Comparison of ENCODE assay signal across 16 mouse cellular contexts in the genomic region with DNA sequence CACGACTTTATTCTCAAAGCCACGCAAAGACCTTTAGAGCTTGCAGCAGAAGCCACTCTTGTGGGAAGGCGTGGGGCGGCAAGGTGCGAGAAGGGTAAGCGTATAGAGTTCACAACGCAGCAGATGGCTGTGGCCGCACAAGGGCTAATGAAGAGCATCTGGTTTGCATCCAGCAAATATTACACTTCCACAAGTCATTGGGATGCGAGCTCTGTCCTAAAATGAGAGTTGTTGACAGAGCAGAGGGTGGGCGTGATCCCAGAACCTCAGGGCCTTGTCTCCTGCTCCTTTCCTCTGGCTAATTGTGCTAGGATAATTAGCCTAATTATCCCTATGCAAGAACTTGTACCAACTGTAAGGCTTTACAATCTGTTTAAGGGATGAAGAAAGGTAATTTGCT. TPM values are rescaled to one million over a fixed set of nuclear protein-coding genes. Genes with fewer than 3 reads are reported as not detected.
DNase-seq lines count a peak whose midpoint lies in the region; ATAC-seq and TF ChIP-seq lines count a peak whose summit lies in the region.
"Had no signal": no experiment of that assay in that cellular context is flagged by ENCODE, and none has a peak within 500 bp of the region (broad histone marks: within the 10 kb centered on the region; RNA-seq: fewer than 3 reads in every experiment).

No protein-coding gene starts in this region.

- DNase-seq in embryonic facial prominence, embryonic 10.5 days (ENCODE audit: low spot score) = peak; percentile 23
- peak; percentile 50 for DNase-seq in limb, embryonic 10.5 days (ENCODE audit: low spot score)
- DNase-seq in kidney, adult 2 months = no peak
- no peak for DNase-seq in kidney, postnatal 4 days
- no peak for DNase-seq in cerebellum, postnatal 10 days
- DNase-seq: adrenal gland, postnatal 10 days; heart, postnatal 36 days; kidney, adult 9 months; liver, postnatal 0 days; right cerebral cortex, postnatal 4 days had no signal

- peaks cover 19% of the 10 kb centered on the region for H3K4me1 ChIP-seq in midbrain, embryonic 15.5 days
- H3K4me1 ChIP-seq in midbrain, embryonic 16.5 days (ENCODE audit: control insufficient read depth, insufficient read depth, low read length) = peaks cover 14% of the 10 kb centered on the region
- peaks cover 33% of the 10 kb centered on the region for H3K4me1 ChIP-seq in embryonic facial prominence, embryonic 10.5 days
- peaks cover 38% of the 10 kb centered on the region for H3K4me1 ChIP-seq in forebrain, embryonic 15.5 days
- H3K4me1 ChIP-seq in limb, embryonic 10.5 days = peaks cover 34% of the 10 kb centered on the region
- peaks cover 7% of the 10 kb centered on the region; the same call in 1 of the 2 replicates for H3K4me1 ChIP-seq in kidney, adult 2 months (ENCODE audit: control insufficient read depth, insufficient read depth, low read length)

- no peak overlapping the region for H3K9ac ChIP-seq in midbrain, embryonic 15.5 days
- no peak overlapping the region for H3K9ac ChIP-seq in midbrain, embryonic 16.5 days (ENCODE audit: low read depth, low read length)
- no peak overlapping the region for H3K9ac ChIP-seq in forebrain, embryonic 15.5 days (replicated peaks)
- H3K9ac ChIP-seq: liver, postnatal 0 days had no signal

- TF ChIP-seq CTCF in kidney, adult 2 months (conservative IDR thresholded peaks at IDR 0.05; ENCODE audit: insufficient read depth, insufficient read length, low read depth, low read length) = no peak

- no peaks in the 10 kb centered on the region for H3K36me3 ChIP-seq in midbrain, embryonic 15.5 days (replicated peaks)
- H3K36me3 ChIP-seq in midbrain, embryonic 16.5 days (ENCODE audit: control insufficient read depth, insufficient read depth, low read length) = no peaks in the 10 kb centered on the region
- H3K36me3 ChIP-seq in embryonic facial prominence, embryonic 10.5 days (replicated peaks) = peaks cover 22% of the 10 kb centered on the region
- no peaks in the 10 kb centered on the region for H3K36me3 ChIP-seq in forebrain, embryonic 15.5 days
- peaks cover 5% of the 10 kb centered on the region; the same call in 1 of the 2 replicates for H3K36me3 ChIP-seq in limb, embryonic 10.5 days
- H3K36me3 ChIP-seq in kidney, adult 2 months (ENCODE audit: control insufficient read depth, insufficient read depth, low read length) = no peaks in the 10 kb centered on the region
- H3K36me3 ChIP-seq: G1E had no signal

- no peak overlapping the region for H3K4me2 ChIP-seq in midbrain, embryonic 15.5 days
- no peak overlapping the region for H3K4me2 ChIP-seq in midbrain, embryonic 16.5 days (ENCODE audit: low read length)
- no peak overlapping the region for H3K4me2 ChIP-seq in forebrain, embryonic 15.5 days (replicated peaks)

- 82% methylated on average over 10 of the region's 10 CpGs for WGBS in midbrain, embryonic 15.5 days
- 73% methylated on average over 10 of the region's 10 CpGs for WGBS in midbrain, embryonic 16.5 days
- WGBS in embryonic facial prominence, embryonic 10.5 days = 50% methylated on average over 10 of the region's 10 CpGs
- 25% methylated on average over 10 of the region's 10 CpGs for WGBS in forebrain, embryonic 15.5 days
- 44% methylated on average over 10 of the region's 10 CpGs for WGBS in limb, embryonic 10.5 days
- whole genome bisulfite sequencing in kidney, adult 2 months = 90% methylated on average over 10 of the region's 10 CpGs

- no peaks in the 10 kb centered on the region for H3K9me3 ChIP-seq in midbrain, embryonic 15.5 days
- H3K9me3 ChIP-seq in midbrain, embryonic 16.5 days (replicated peaks; ENCODE audit: control insufficient read depth, low read length, poor library complexity, severe bottlenecking) = no peaks in the 10 kb centered on the region
- H3K9me3 ChIP-seq in embryonic facial prominence, embryonic 10.5 days = no peaks in the 10 kb centered on the region
- no peaks in the 10 kb centered on the region for H3K9me3 ChIP-seq in forebrain, embryonic 15.5 days
- no peaks in the 10 kb centered on the region for H3K9me3 ChIP-seq in limb, embryonic 10.5 days (replicated peaks)
- H3K9me3 ChIP-seq: G1E; heart, embryonic 10.5 days had no signal

- H3K4me3 ChIP-seq in midbrain, embryonic 15.5 days = no peak overlapping the region
- no peak overlapping the region for H3K4me3 ChIP-seq in midbrain, embryonic 16.5 days (ENCODE audit: low read depth, low read length)
- H3K4me3 ChIP-seq in embryonic facial prominence, embryonic 10.5 days = no peak overlapping the region
- no peak overlapping the region for H3K4me3 ChIP-seq in forebrain, embryonic 15.5 days
- no peak overlapping the region for H3K4me3 ChIP-seq in limb, embryonic 10.5 days
- H3K4me3 ChIP-seq in kidney, adult 2 months (ENCODE audit: insufficient read depth, low read depth, low read length) = no peak overlapping the region
- H3K4me3 ChIP-seq: heart, embryonic 10.5 days had no signal

- no peak for TF ChIP-seq POLR2A in kidney, adult 2 months (IDR thresholded peaks at IDR 0.05; ENCODE audit: low read depth, low read length)

- H3K27ac ChIP-seq in midbrain, embryonic 15.5 days = 0 out of 2 replicates have a peak overlapping the region, but pooled peaks have one; percentile 2
- no peak overlapping the region for H3K27ac ChIP-seq in midbrain, embryonic 16.5 days (ENCODE audit: low read length)
- no peak overlapping the region for H3K27ac ChIP-seq in embryonic facial prominence, embryonic 10.5 days (replicated peaks)
- peak overlapping the region; percentile 61 for H3K27ac ChIP-seq in forebrain, embryonic 15.5 days (replicated peaks)
- peak overlapping the region; percentile 58; the same call in 1 of the 2 replicates for H3K27ac ChIP-seq in limb, embryonic 10.5 days
- no peak overlapping the region for H3K27ac ChIP-seq in kidney, adult 2 months (ENCODE audit: insufficient read depth, low read depth, low read length)
- H3K27ac ChIP-seq: heart, embryonic 10.5 days; macrophage had no signal

- ATAC-seq in midbrain, embryonic 15.5 days (replicated peaks) = no peak
- ATAC-seq in midbrain, embryonic 16.5 days = no peak
- ATAC-seq in forebrain, embryonic 15.5 days (replicated peaks) = peak; percentile 83
- ATAC-seq: liver, postnatal 0 days had no signal

- H3K27me3 ChIP-seq in midbrain, embryonic 15.5 days (replicated peaks) = no peaks in the 10 kb centered on the region
- no peaks in the 10 kb centered on the region for H3K27me3 ChIP-seq in midbrain, embryonic 16.5 days (ENCODE audit: control insufficient read depth, insufficient read depth, low read depth, low read length)
- no peaks in the 10 kb centered on the region for H3K27me3 ChIP-seq in embryonic facial prominence, embryonic 10.5 days (replicated peaks; ENCODE audit: low read depth, poor library complexity, severe bottlenecking)
- no peaks in the 10 kb centered on the region for H3K27me3 ChIP-seq in forebrain, embryonic 15.5 days
- no peaks in the 10 kb centered on the region for H3K27me3 ChIP-seq in limb, embryonic 10.5 days (ENCODE audit: low read depth, poor library complexity, severe bottlenecking)
- no peaks in the 10 kb centered on the region for H3K27me3 ChIP-seq in kidney, adult 2 months (replicated peaks; ENCODE audit: control insufficient read depth, insufficient read depth, low read length)

RNA-seq across cellular contexts. Expression of a gene that starts 40.2 kb away (rescaled TPM):
- polyA plus RNA-seq in midbrain, embryonic 15.5 days (2015; fragmentation: Nextera tagmentation; extraction: Ambion mirVana) = 8.3 and 9.1 TPM in 2 replicates
- 10.8 and 11.7 TPM in 2 replicates for polyA plus RNA-seq in midbrain, embryonic 16.5 days (2015; fragmentation: Nextera tagmentation; extraction: Ambion mirVana)
- 15.5 and 16.0 TPM in 2 replicates for polyA plus RNA-seq in embryonic facial prominence, embryonic 10.5 days (2016; fragmentation: Nextera tagmentation; extraction: Ambion mirVana)
- 5.3 and 6.5 TPM in 2 replicates for polyA plus RNA-seq in forebrain, embryonic 15.5 days (2015; fragmentation: Nextera tagmentation; extraction: Ambion mirVana)
- polyA plus RNA-seq in limb, embryonic 10.5 days (2016; fragmentation: Nextera tagmentation; extraction: Ambion mirVana) = 19.8 TPM in 2 replicates
- 1.9 and 2.9 TPM in 2 replicates for polyA plus RNA-seq in kidney, adult 2 months (2012; rRNA removed)
- polyA plus RNA-seq: G1E had no signal

Comparison
In these comparisons a context has a peak if more than half of its experiments do, and no peak if none do; other contexts are left out.
1. H3K27ac ChIP-seq: peak in midbrain, embryonic 15.5 days (single experiment), forebrain, embryonic 15.5 days (single experiment) and limb, embryonic 10.5 days (single experiment); none in midbrain, embryonic 16.5 days (single experiment), embryonic facial prominence, embryonic 10.5 days (single experiment) and kidney, adult 2 months (single experiment).
2. DNase-seq: peak in embryonic facial prominence, embryonic 10.5 days (single experiment) and limb, embryonic 10.5 days (single experiment); none in kidney, adult 2 months (single experiment), kidney, postnatal 4 days (0 of 2) and cerebellum, postnatal 10 days (0 of 2).